In the genomic region with DNA sequence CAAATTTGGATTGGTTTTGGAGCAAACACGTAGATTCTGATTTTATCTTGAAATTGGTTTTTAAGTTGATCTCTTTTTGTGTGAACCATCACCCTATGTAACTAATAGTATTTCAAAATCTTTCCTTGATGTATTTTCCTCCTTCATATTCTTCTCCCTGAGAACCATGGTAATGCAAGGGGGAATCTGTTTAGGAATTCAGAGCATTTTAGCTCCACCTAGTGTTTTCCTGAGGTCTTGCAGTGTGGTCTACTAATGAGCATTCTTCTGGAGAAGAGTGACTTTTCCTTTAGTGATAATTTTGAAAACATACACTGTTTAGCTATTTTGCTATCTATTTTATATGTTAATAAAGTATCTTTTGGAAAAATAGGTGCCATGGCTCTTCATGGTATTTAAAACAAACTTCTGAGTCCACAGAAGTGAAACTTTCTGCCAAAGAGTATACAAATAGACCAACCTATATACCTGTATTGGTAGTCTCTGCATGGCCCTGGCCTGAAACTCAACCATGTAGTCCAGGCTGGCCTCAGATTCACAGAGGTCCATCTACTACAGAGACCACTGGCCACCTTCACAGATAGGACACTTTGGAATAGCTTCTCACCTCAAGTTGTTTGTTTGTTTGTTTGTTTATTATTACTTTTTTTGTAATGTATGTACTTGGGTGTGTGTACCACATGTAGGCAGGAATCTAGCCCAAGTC, we compare ENCODE assay signal across 8 mouse cellular contexts.
DNase-seq lines count a peak whose midpoint lies in the region; ATAC-seq and TF ChIP-seq lines count a peak whose summit lies in the region.

No protein-coding gene starts in this region.

- DNase-seq in kidney, adult 8-10 months, result peak; percentile 41 to 45
- no peak for DNase-seq in kidney, adult 11 months
- peak; percentile 40 for DNase-seq in Muller cell, postnatal 12 days (ENCODE audit: inconsistent ontology term)
- peak; percentile 59 for DNase-seq in mesoderm, embryonic 11.5 days (ENCODE audit: low read depth, low spot score)
- DNase-seq in urinary bladder, postnatal 10 days (ENCODE audit: low spot score), result no peak
- DNase-seq in thymus, postnatal 4 days, result no peak

- peak; percentile 30; the same call in 1 of the 2 replicates for TF ChIP-seq CTCF in cortical plate, adult 2 months (IDR thresholded peaks at IDR 0.05; ENCODE audit: extremely low read depth, insufficient read depth, low read length)

- no peak overlapping the region for H3K4me3 ChIP-seq in cortical plate, adult 2 months (ENCODE audit: insufficient read depth, low read length)
- no peak overlapping the region for H3K4me3 ChIP-seq in intestine, embryonic 15.5 days (replicated peaks)

- H3K9me3 ChIP-seq in intestine, embryonic 15.5 days, result no peaks in the 10 kb centered on the region

- no peaks in the 10 kb centered on the region for H3K36me3 ChIP-seq in intestine, embryonic 15.5 days

- TF ChIP-seq POLR2A in cortical plate, adult 2 months (IDR thresholded peaks at IDR 0.05; ENCODE audit: extremely low read depth, insufficient read depth, low read length), result no peak

- no peak overlapping the region for H3K4me2 ChIP-seq in intestine, embryonic 15.5 days (replicated peaks)

- no peak overlapping the region for H3K9ac ChIP-seq in intestine, embryonic 15.5 days

- no peaks in the 10 kb centered on the region; the same call in 1 of the 2 replicates for H3K4me1 ChIP-seq in cortical plate, adult 2 months (ENCODE audit: control insufficient read depth, insufficient read depth, low read length)
- no peaks in the 10 kb centered on the region for H3K4me1 ChIP-seq in intestine, embryonic 15.5 days (replicated peaks)

- 0 out of 2 replicates have a peak, but pooled peaks have one; percentile 34 for ATAC-seq in intestine, embryonic 15.5 days

- no peak overlapping the region for H3K27ac ChIP-seq in cortical plate, adult 2 months (ENCODE audit: insufficient read depth, low read length)
- H3K27ac ChIP-seq in intestine, embryonic 15.5 days, result no peak overlapping the region

- no peaks in the 10 kb centered on the region for H3K27me3 ChIP-seq in intestine, embryonic 15.5 days (replicated peaks)

- WGBS in intestine, embryonic 15.5 days, result 91% methylated on average over 1 of the region's 1 CpGs

Comparison
In these comparisons a context has a peak if more than half of its experiments do, and no peak if none do; other contexts are left out.
1. DNase-seq: peak in kidney, adult 8-10 months (2 of 2), Muller cell, postnatal 12 days (single experiment) and mesoderm, embryonic 11.5 days (single experiment); none in kidney, adult 11 months (single experiment), urinary bladder, postnatal 10 days (single experiment) and thymus, postnatal 4 days (single experiment).